Mouse (Mus musculus) intestine, embryonic 16.5 days (tissue): ENCODE measurements at regions not wholly inside any gene's neighbourhood (a gene's known extent, or its start where the extent isn't known, plus 50 kb on each side); places are given as distances from the start of the nearest gene placed in this dataset.

Experiments used
- ATAC-seq: fragments of 200-750 bp; cut with Nextera tagmentation; 2 replicates; pipeline ENCODE4 v1.8.0; 2017; ENCODE audit warnings: moderate TSS enrichment, moderate library complexity
- H3K27ac ChIP-seq: fragments of 300-500 bp; sonication (generic); 2 replicates; pipeline ENCODE4 v1.5.1; 2014; ENCODE audit warnings: mild to moderate bottlenecking, low read length
- H3K27me3 ChIP-seq: fragments of 300-500 bp; sonication (generic); replicated peaks from 2 replicates; pipeline ENCODE4 v1.6.1; 2014; ENCODE audit warnings: low read length, control low read depth, mixed read lengths; ENCODE audit not compliant: control insufficient read depth, insufficient read depth
- H3K36me3 ChIP-seq: fragments of 300-500 bp; sonication (generic); 2 replicates; pipeline ENCODE4 v1.6.1; 2014; ENCODE audit warnings: low read length, control low read depth; ENCODE audit not compliant: control insufficient read depth, insufficient read depth
- H3K4me1 ChIP-seq: fragments of 300-500 bp; sonication (generic); 2 replicates; pipeline ENCODE4 v1.6.1; 2014; ENCODE audit warnings: low read length, control low read depth, mixed read lengths; ENCODE audit not compliant: control insufficient read depth, insufficient read depth
- H3K4me2 ChIP-seq: fragments of 300-500 bp; sonication (generic); 2 replicates; pipeline ENCODE4 v1.6.1; 2014; ENCODE audit warnings: low read depth, low read length, control low read depth
- H3K4me3 ChIP-seq: fragments of 300-500 bp; sonication (generic); 2 replicates; pipeline ENCODE4 v1.5.1; 2014; ENCODE audit warnings: mild to moderate bottlenecking, low read length
- H3K9ac ChIP-seq: fragments of 300-500 bp; sonication (generic); 2 replicates; pipeline ENCODE4 v1.6.1; 2014; ENCODE audit warnings: low read depth, low read length
- H3K9me3 ChIP-seq: fragments of 300-500 bp; sonication (generic); 2 replicates; pipeline ENCODE4 v1.6.1; 2016; ENCODE audit warnings: low read length, control low read depth; ENCODE audit not compliant: control insufficient read depth
- WGBS: fragments of 180-500 bp; shearing (Covaris S2); extraction: QIAGEN DNeasy Blood & Tissue Kit; methylation state at CpG from one replicate; pipeline ENCODE4 v1.1.7; 2014; 5-methylcytosine and 5-hydroxymethylcytosine counted together

DNA sequence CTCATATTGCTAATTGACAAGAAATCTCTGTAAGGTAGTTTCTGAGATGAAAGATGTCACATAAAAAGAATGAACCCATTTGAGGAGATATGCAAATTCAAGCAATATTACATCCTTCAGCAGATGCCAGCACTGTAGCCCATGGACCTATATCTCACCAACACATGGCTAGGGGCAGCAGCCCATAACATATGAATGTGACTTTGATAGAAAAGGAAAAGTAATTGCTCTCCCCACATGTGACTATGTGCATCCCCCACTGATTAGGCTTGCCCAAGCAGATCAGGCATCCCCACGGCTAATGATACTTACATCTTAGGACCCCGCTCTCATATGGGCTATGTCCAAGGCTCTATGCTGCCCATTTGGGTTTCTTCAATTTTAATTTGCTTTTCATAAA is 56.0 kb upstream of the Bmp2k start:
- H3K36me3 ChIP-seq = no peaks in the 10 kb centered on the region
- H3K4me1 ChIP-seq = peaks cover 3% of the 10 kb centered on the region
- H3K27me3 ChIP-seq = no peaks in the 10 kb centered on the region
- H3K4me2 ChIP-seq = peak overlapping the region; percentile 46; the same call in 1 of the 2 replicates
- H3K4me3 ChIP-seq = no peak overlapping the region
- no peak overlapping the region; the same call in 1 of the 2 replicates for H3K9ac ChIP-seq
- no peak for ATAC-seq
- peak overlapping the region; percentile 86 for H3K27ac ChIP-seq
- H3K9me3 ChIP-seq = no peaks in the 10 kb centered on the region
- 79% methylated on average over 2 of the region's 2 CpGs for WGBS
